Mouse (Mus musculus): ENCODE results near the gene Srgap3.

DNA sequence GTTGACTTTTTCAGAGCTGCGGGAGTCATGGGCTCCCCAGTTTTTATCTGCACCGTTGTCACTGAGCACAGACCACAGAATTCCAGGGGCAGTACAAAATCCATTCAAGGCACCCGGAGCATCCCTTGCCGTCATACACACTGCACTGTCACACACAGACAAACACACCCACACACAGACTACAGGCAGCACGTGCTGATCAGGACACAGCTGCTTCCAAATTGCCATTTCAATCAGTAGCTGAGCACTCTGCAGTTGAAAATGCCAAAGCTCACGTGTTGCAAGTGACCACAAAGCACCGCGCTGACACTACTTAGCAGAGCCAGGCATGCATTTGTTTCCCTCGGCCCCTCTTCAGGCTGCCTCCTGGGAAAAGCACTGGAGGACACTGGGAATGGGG is 7.8 kb downstream of the Srgap3 start:
- TF ChIP-seq CTCF (IDR thresholded peaks at IDR 0.05; ENCODE audit: low read depth), result no peak
- TF ChIP-seq EP300 (IDR thresholded peaks at IDR 0.05; ENCODE audit: low read depth), result no peak

All from liver, postnatal 0 days (tissue).